Mouse (Mus musculus) neural tube, embryonic 10.5 days (tissue): Measurements from ENCODE around the gene Apc2.
"Not testable (repeated sequence)": the region's sequence is repeated elsewhere in the genome, so short reads cannot be mapped to it uniquely, and the experiment has no call there.

Source experiments
- DNase-seq: peaks from one replicate; pipeline ENCODE4 v3.0.0-alpha.2; 2017; ENCODE audit warnings: low spot score; ENCODE audit errors: extremely low spot score

Apc2 gene

GRCm38 (mm10) chr10:80342305-80342748 is 46.5 kb downstream of the Apc2 start:
- DNase-seq: no peak

GRCm38 (mm10) chr10:80342749-80343424 is 47.1 kb downstream of the Apc2 start:
- peak; percentile 66 for DNase-seq

DNA sequence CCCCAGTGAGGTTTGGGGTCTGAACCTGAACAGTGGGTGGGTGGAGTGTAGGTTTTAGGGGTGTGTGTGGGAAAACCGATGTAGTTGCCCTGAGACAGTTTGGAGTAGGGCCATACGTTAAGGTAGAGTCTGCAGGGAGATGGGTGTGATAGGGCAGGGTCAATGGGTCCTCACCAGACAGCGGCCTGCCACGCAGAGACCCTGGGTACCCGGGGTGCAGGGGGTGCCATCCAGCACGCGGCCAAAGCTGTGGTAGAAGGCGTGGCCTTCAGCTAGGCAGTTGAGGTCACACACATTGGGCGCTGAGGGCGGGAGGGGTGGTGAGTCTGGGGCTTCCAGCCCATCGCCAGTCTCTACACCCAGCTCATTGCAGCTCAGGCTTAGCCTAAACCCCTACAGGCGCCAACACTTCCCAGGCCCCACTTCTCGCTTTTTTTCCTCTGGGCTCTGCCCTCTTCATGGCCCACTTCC is 47.7 kb downstream of the Apc2 start:
- no peak for DNase-seq

GRCm38 (mm10) chr10:80344131-80344661 is 48.4 kb downstream of the Apc2 start:
- DNase-seq: no peak

DNA sequence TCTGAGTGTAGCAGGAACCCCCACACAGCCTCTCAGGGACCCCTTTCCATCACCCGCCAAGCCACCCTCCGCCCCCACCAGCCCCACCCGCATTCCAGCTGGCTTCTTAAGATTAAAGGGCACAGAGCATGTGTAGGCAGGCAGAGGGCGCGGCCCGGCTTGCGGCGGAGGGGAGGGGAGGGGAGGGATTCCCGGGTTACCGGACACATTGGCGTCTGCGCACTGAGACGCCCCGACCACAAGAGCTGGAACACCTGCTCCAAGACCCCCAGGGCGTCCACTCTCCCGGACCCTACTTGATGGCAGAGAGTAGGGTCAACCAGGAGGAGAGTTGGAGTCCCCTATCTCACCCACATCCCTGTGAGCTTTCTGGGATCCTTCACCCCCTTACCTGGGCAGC is 49.3 kb downstream of the Apc2 start:
- DNase-seq: no peak

DNA sequence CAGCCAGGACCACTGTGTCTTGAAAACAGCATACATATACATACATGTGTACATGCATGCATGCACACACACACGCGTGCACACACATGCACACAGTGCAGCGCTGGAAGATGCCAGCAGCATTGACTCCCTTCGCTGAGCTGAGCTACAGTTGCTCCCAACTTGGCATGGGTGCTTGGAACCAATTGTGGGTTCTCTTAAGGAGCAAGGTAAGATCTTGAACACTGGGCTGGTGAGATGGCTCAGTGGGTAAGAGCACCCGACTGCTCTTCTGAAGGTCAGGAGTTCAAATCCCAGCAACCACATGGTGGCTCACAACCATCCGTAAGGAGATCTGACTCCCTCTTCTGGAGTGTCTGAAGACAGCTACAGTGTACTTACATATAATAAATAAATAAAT is 50.2 kb downstream of the Apc2 start:
- DNase-seq: not testable (repeated sequence)

- no peak for DNase-seq
These were observed 51.8 kb downstream of the Apc2 start for GRCm38 (mm10) chr10:80347514-80347967.

DNA sequence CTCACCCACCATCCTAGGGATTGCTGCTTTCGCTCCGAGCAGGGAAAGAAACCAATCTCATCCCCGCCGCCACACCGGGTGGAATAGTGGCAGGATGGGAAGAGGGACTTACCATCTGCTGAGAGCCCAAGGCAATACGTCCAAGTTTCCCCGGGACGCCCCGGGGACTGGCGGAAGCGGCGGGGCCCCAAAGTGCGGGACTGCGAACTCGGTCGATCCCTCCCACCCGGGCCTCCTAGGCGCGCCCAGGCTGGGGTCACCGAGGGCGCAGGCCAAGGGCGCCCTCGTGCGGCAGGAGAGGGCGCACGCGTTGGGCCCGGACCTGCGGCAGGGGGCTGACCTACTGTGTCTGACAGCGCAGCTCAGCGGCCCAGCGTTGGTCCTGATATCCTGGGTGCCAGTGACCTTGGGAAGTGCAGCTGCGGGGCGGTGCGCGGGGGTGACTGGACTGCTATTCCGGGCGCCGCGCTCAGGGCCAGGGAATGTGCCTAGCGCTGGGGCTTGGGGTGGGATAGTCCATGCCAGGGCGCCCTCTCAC is 52.5 kb downstream of the Apc2 start, which contains the start of gene Adamtsl5:
TSS of gene Adamtsl5 (minus strand) at position 169 of the 538 bp plus-strand sequence.
- DNase-seq: peak; percentile 74

GRCm38 (mm10) chr10:80348981-80349380 is 53.2 kb downstream of the Apc2 start:
- no peak for DNase-seq

- peak; percentile 92 for DNase-seq
These were observed 54.5 kb downstream of the Apc2 start for GRCm38 (mm10) chr10:80350292-80350691.

- DNase-seq: no peak
These were observed 56.1 kb downstream of the Apc2 start for GRCm38 (mm10) chr10:80351896-80352295.

DNA sequence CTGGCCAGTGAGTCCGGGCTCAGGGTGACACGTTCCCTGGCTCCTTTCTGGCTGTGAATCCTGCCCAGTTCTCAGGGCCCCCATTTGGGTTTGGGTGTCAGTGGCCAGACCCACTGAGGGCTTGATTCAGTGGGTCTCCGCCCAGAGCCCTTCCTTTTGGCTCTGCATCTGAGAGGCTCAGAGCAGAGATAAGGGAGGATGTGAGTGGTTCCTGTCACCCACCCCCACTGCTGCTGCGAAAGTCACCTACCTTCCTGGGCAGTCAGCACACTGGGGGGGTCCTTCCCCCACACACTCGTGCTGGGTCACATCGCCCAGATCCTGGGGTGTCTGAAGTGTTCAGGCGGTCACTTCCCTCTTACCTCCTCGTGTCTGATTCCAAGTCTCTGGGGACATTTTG is 57.0 kb downstream of the Apc2 start:
- DNase-seq: no peak

- no peak for DNase-seq
These were observed 59.7 kb downstream of the Apc2 start for GRCm38 (mm10) chr10:80355431-80355830.

- no peak for DNase-seq
These were observed 60.4 kb downstream of the Apc2 start, which contains the start of gene Plk5 for GRCm38 (mm10) chr10:80356001-80356682. TSS of gene Plk5 (plus strand) at chr10:80356459.

- DNase-seq: no peak
These were observed 61.0 kb downstream of the Apc2 start for GRCm38 (mm10) chr10:80356737-80357136.

DNA sequence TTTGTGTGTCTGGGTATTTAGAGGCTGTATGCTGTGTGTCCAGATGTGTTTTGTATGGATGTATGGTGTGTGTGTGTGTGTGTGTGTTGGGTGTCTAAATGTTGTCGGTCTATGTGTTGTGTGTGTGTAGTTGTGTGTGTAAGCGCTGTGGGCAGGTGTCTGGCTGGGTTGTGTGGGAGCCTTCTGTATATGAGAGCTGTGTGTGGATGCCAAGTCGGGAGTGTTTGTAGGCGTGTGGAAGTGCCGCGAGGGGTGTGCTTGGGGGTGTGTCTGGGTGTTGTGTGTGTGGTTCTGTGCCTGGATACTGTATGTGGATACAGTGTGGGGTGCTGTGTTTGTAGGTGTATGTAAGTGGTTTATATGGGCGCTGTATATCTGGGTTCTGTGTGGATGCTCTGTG is 61.6 kb downstream of the Apc2 start:
- no peak for DNase-seq

DNA sequence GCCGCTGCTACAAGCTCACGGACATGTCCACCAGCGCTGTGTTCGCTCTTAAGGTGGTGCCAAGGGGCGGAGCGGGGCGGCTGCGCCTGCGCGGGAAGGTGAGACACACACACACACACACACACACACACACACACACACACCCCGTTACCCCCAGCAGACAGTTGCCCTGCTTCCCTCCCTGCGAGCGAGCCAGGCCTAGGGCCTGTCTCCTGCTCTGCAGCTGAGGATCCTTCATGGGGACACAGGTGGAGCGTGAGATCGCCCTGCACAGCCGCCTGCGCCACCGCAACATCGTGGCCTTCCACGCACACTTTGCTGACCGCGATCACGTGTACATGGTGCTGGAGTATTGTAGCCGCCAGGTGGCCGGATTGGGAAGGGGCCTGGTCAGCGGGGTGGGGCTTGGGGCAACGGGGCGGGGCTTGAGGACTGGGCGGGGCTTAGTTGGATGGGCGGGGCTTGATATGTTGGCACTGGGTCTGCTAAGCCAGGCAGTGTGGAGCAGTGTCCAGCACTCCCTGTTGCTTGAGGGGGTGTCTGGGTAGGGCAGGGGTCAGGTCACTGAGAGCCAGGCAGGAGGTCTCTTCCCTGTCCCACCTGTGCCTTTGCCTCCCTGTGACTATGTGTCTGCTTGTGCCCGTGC is 62.3 kb downstream of the Apc2 start:
- no peak for DNase-seq

DNA sequence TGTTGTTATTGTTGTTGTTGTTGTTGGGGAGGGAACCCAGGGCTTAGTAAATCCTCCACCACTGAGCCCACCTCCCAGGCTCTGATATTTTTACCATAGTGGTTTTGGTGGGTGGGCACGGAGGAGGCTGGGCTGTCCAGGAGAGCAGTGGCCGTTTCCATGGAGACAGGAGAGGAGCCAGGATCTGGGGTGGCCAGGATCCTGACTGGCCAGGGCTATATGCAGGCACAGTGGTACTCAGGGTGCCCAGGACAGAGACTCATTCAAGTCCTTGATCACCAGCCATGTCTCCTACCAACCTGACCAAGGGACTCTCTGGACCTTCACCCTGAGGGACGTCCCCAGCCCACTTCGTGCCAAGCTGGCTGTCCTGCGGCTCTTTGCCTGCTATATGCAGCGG is 68.0 kb downstream of the Apc2 start:
- DNase-seq: no peak

DNA sequence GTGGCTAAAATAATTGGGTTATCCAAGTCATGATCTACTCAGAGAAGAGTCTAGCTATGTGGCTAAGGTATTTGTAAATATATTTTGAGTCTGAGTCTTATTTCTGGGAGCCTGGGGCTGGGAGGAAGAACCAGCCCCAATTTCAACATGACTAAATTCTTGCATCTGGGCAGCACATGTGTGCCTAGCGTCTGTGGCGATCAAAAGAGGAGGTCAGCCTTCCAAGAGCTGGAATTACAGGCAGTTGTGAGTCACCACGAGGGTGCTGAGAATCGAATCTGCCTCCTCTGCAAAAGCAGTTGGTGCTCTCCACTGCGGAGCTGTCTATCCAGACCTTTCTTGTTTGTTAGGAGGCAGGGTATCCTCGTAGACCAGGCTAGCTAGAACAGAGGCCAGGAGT is 70.0 kb downstream of the Apc2 start:
- no peak for DNase-seq
